Mouse (Mus musculus) neural tube, embryonic 15.5 days (tissue): ENCODE measurements around the gene Gstm5. TPM values are rescaled to one million over a fixed set of nuclear protein-coding genes. Genes with fewer than 3 reads are reported as not detected.
"Not testable (repeated sequence)": the region's sequence is repeated elsewhere in the genome, so short reads cannot be mapped to it uniquely, and the experiment has no call there.

Source experiments
- ATAC-seq: fragments of 200-750 bp; cut with Nextera tagmentation; 2 replicates; pipeline ENCODE4 v1.8.0; 2017; ENCODE audit warnings: mild to moderate bottlenecking, moderate TSS enrichment, moderate library complexity; ENCODE audit not compliant: low FRiP score
- H3K27ac ChIP-seq: fragments of 300-500 bp; sonication (generic); replicated peaks from 2 replicates; pipeline ENCODE4 v1.5.1; 2015; ENCODE audit warnings: mild to moderate bottlenecking, inconsistent platforms
- H3K27me3 ChIP-seq: fragments of 300-500 bp; sonication (generic); replicated peaks from 2 replicates; pipeline ENCODE4 v1.6.1; 2015; ENCODE audit warnings: inconsistent platforms
- H3K36me3 ChIP-seq: fragments of 300-500 bp; sonication (generic); 2 replicates; pipeline ENCODE4 v1.6.1; 2015; ENCODE audit warnings: inconsistent platforms
- H3K4me1 ChIP-seq: fragments of 300-500 bp; sonication (generic); 2 replicates; pipeline ENCODE4 v1.6.1; 2015; ENCODE audit warnings: inconsistent platforms
- H3K4me2 ChIP-seq: fragments of 300-500 bp; sonication (generic); 2 replicates; pipeline ENCODE4 v1.6.1; 2015; ENCODE audit warnings: inconsistent platforms, mild to moderate bottlenecking, moderate library complexity
- H3K4me3 ChIP-seq: fragments of 300-500 bp; sonication (generic); replicated peaks from 2 replicates; pipeline ENCODE4 v1.5.1; 2015; ENCODE audit warnings: mild to moderate bottlenecking, inconsistent platforms
- H3K9ac ChIP-seq: fragments of 300-500 bp; sonication (generic); replicated peaks from 2 replicates; pipeline ENCODE4 v1.6.1; 2015; ENCODE audit warnings: mild to moderate bottlenecking, inconsistent platforms
- H3K9me3 ChIP-seq: fragments of 300-500 bp; sonication (generic); replicated peaks from 2 replicates; pipeline ENCODE4 v1.6.1; 2016; ENCODE audit warnings: inconsistent platforms
- WGBS: fragments of 180-500 bp; shearing (Covaris S2); methylation state at CpG from one replicate; pipeline ENCODE4 v1.1.7; 2015; ENCODE audit warnings: mixed read lengths; 5-methylcytosine and 5-hydroxymethylcytosine counted together
- polyA plus RNA-seq: library from polyadenylated mRNA; unstranded; fragments of >200 nt; fragmentation: Nextera tagmentation; extraction: Ambion mirVana; gene quantifications from 2 replicates; pipeline ENCODE4 v1.2.1, GENCODE M21; 2015

Gstm5 gene
- polyA plus RNA-seq, 1 experiment from 2014 or later: 263 TPM

- H3K4me1 ChIP-seq, H3K4me2 ChIP-seq, H3K9me3 ChIP-seq, H3K27ac ChIP-seq, H3K9ac ChIP-seq, H3K36me3 ChIP-seq, H3K4me3 ChIP-seq, H3K27me3 ChIP-seq, ATAC-seq: not testable (repeated sequence)
- WGBS: 78% methylated on average over 5 of the region's 5 CpGs
These were observed 34.1 kb upstream of the Gstm5 start for GRCm38 (mm10) chr3:107861483-107861882.

GRCm38 (mm10) chr3:107862471-107862870 lies 33.1 kb upstream of the Gstm5 start:
- no peak overlapping the region; the same call in 1 of the 2 replicates for H3K9ac ChIP-seq
- H3K4me1 ChIP-seq: peaks cover 10% of the 10 kb centered on the region
- H3K36me3 ChIP-seq: no peaks in the 10 kb centered on the region
- ATAC-seq: no peak
- 83% methylated on average over 2 of the region's 2 CpGs for WGBS
- no peak overlapping the region for H3K27ac ChIP-seq
- no peak overlapping the region for H3K4me2 ChIP-seq
- no peaks in the 10 kb centered on the region for H3K27me3 ChIP-seq
- no peaks in the 10 kb centered on the region for H3K9me3 ChIP-seq
- no peak overlapping the region for H3K4me3 ChIP-seq

DNA sequence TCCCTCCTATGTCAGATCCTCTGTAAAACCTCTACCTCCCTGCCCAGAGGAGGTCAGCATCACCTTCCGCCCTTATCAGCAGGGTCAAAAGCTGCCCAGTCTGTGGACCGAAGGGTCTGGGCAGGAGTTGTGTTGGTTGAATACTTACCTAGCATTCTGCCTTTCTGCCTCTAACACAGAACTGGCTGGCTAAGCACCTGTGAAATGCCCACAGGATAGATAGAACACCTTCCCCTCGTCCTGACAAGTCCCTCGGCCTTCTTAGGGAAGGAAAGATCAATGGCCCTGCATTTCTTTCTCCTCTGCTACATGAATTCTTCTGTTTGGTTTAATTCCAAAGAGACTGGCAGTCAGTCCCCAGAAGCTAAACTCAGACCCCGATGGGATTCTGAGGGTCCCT lies 32.1 kb upstream of the Gstm5 start:
- Histone ChIP-seq H3K9ac (no peak overlapping the region), H3K4me1 (peaks cover 10% of the 10 kb centered on the region), H3K36me3 (no peaks in the 10 kb centered on the region), H3K27me3 (no peaks in the 10 kb centered on the region), H3K9me3 (no peaks in the 10 kb centered on the region), H3K4me3 (no peak overlapping the region), H3K27ac (0 out of 2 replicates have a peak overlapping the region, but pooled peaks have one; percentile 24), H3K4me2 (no peak overlapping the region)
- WGBS: 74% methylated on average over 5 of the region's 5 CpGs
- ATAC-seq: peak; percentile 12; the same call in 1 of the 2 replicates

GRCm38 (mm10) chr3:107863898-107864603 lies 31.6 kb upstream of the Gstm5 start:
- 0 out of 2 replicates have a peak overlapping the region, but pooled peaks have one; percentile 24 for H3K27ac ChIP-seq
- peak; percentile 81 for ATAC-seq
- WGBS: 13% methylated on average over 2 of the region's 2 CpGs

GRCm38 (mm10) chr3:107865364-107866091 lies 30.1 kb upstream of the Gstm5 start:
- ATAC-seq: no peak
- no peaks in the 10 kb centered on the region for H3K27me3 ChIP-seq
- no peaks in the 10 kb centered on the region for H3K36me3 ChIP-seq

More at GRCm38 (mm10) chr3:107863898-107864603, 31.6 kb upstream of the Gstm5 start:
- no peak overlapping the region for H3K4me2 ChIP-seq
- 0 out of 2 replicates have a peak overlapping the region, but pooled peaks have one; percentile 7 for H3K9ac ChIP-seq
- H3K27me3 ChIP-seq: no peaks in the 10 kb centered on the region
- peaks cover 13% of the 10 kb centered on the region for H3K4me1 ChIP-seq
- H3K9me3 ChIP-seq: no peaks in the 10 kb centered on the region
- H3K4me3 ChIP-seq: no peak overlapping the region
- no peaks in the 10 kb centered on the region for H3K36me3 ChIP-seq

DNA sequence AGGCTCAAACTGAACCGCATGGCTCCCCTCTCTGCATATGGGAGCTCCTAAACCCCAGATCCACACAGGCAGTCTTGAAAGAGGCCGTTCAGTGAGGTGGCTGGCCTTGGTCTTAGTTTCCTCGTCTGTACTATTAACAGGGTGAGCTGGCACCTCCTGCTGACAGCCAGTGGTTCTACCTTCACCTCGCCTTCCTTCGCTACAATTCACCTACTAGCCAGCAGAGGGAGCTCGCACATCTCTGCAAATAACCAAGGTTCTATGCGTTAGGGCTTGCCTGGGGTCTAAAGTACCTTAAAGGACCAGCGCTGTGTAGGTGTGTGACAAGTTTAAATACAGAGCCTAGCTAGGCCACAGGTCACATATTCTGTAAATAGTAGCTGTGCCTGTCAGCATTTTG lies 28.5 kb upstream of the Gstm5 start:
- no peaks in the 10 kb centered on the region for H3K9me3 ChIP-seq
- H3K4me3 ChIP-seq: no peak overlapping the region
- H3K9ac ChIP-seq: no peak overlapping the region
- no peaks in the 10 kb centered on the region for H3K36me3 ChIP-seq
- ATAC-seq: peak; percentile 46
- H3K27me3 ChIP-seq: no peaks in the 10 kb centered on the region
- 10% methylated on average over 8 of the region's 8 CpGs for WGBS
- H3K4me2 ChIP-seq: no peak overlapping the region
- H3K4me1 ChIP-seq: peaks cover 19% of the 10 kb centered on the region
- H3K27ac ChIP-seq: no peak overlapping the region

More at GRCm38 (mm10) chr3:107865364-107866091, 30.1 kb upstream of the Gstm5 start:
- Histone ChIP-seq H3K9me3 (no peaks in the 10 kb centered on the region), H3K4me2 (no peak overlapping the region), H3K27ac (no peak overlapping the region), H3K4me1 (peaks cover 19% of the 10 kb centered on the region), H3K4me3 (no peak overlapping the region), H3K9ac (no peak overlapping the region)
- WGBS: 75% methylated on average over 10 of the region's 10 CpGs

DNA sequence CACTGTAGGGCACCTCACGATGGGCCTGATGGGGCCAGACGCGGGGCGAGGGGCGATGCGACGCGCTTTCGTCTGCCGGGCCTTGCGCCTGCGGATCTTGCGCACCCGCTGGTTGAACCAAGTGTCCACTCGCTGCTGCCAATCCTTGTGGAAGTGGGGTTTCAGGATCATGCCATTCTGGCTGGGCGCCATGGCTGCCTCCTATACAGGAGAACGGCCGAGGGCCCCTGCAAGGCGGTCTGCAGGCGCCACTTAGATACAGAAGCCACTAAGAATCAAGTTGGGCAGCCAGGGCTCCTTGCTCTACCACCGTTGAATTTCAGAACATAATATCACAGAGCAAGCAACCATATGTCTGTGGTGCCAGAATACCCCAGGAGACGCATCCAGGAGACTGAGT lies 27.2 kb upstream of the Gstm5 start:
- Histone ChIP-seq H3K4me3 (no peak overlapping the region), H3K9ac (no peak overlapping the region), H3K27ac (no peak overlapping the region), H3K36me3 (no peaks in the 10 kb centered on the region), H3K4me2 (no peak overlapping the region), H3K27me3 (no peaks in the 10 kb centered on the region), H3K4me1 (peaks cover 16% of the 10 kb centered on the region), H3K9me3 (no peaks in the 10 kb centered on the region)
- WGBS: 88% methylated on average over 22 of the region's 22 CpGs
- ATAC-seq: no peak

DNA sequence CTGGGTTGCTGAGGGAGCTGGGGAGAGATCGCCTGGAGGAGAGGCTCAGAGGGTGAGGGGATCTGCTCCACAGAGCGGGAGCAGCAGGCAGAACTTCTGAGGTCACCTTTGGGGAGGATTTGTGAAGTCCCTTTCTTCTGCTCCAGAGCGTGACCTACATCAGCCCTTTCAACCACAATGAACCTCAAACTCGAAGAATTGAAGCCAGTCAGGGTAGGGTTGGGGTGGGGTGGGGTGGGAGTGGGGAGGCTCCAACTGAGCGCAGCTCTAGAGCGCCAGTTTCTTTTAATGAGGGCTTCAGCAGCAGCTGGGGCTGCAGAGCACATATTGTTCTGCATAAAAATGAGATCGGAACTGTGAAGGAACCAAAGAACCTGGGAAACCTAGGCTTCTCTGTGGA lies 26.5 kb upstream of the Gstm5 start:
- WGBS: 21% methylated on average over 7 of the region's 7 CpGs
- no peak overlapping the region for H3K27ac ChIP-seq

DNA sequence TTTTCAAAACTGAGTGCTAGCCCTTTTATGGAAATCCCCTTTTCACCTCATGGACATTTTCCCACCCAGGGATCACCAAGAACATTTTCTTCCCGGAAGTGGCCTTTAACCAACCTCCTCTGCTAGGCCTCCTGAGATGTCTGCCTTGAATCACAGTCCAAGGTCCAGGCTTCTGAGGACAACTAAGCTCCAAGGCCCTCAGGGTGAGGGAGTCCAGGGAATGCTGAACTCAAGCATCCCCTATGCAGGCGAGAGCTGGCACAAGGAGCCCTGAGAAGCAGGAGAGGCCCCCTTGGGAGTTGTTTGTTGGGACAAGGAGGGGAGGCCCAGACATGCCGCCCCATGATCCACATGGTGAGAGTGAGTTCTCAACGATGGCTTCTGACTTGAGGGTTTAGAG lies 25.7 kb upstream of the Gstm5 start:
- Histone ChIP-seq H3K4me1 (peaks cover 12% of the 10 kb centered on the region; the same call in 1 of the 2 replicates), H3K36me3 (no peaks in the 10 kb centered on the region), H3K27me3 (no peaks in the 10 kb centered on the region), H3K4me3 (no peak overlapping the region), H3K27ac (no peak overlapping the region), H3K9me3 (no peaks in the 10 kb centered on the region), H3K9ac (no peak overlapping the region), H3K4me2 (no peak overlapping the region)
- WGBS: 68% methylated on average over 4 of the region's 4 CpGs
- ATAC-seq: no peak

More for the DNA sequence above, 26.5 kb upstream of the Gstm5 start:
- Histone ChIP-seq H3K9ac (no peak overlapping the region), H3K27me3 (no peaks in the 10 kb centered on the region), H3K4me3 (no peak overlapping the region), H3K4me1 (peaks cover 12% of the 10 kb centered on the region; the same call in 1 of the 2 replicates), H3K36me3 (no peaks in the 10 kb centered on the region), H3K4me2 (no peak overlapping the region), H3K9me3 (no peaks in the 10 kb centered on the region)
- no peak for ATAC-seq

GRCm38 (mm10) chr3:107873335-107874251 lies 22.0 kb upstream of the Gstm5 start:
- 77% methylated on average over 24 of the region's 24 CpGs for WGBS

DNA sequence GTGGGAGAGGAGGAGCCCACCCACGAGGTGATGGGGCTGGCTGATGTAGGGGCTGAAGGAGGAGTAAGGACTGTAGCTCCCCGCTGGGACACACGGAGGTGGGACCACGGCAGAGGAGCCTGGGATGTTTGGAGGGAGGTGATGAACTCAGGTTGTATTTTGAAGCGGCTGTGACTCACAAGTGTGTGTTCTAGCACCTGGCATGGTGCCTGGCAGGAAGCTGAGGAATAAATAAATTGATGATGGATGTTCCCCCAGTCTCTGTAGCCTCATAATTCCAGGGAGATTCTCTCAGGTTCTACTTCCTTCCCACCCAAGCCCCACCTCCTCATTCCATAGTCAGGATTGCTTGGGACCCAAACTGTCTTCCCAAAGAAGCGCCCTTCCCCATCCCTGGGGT lies 20.4 kb upstream of the Gstm5 start:
- Histone ChIP-seq H3K27ac (no peak overlapping the region), H3K4me2 (no peak overlapping the region), H3K4me1 (no peaks in the 10 kb centered on the region), H3K9me3 (no peaks in the 10 kb centered on the region), H3K36me3 (no peaks in the 10 kb centered on the region), H3K27me3 (no peaks in the 10 kb centered on the region), H3K4me3 (no peak overlapping the region), H3K9ac (no peak overlapping the region)
- WGBS: 68% methylated on average over 6 of the region's 6 CpGs
- ATAC-seq: no peak

More at GRCm38 (mm10) chr3:107873335-107874251, 22.0 kb upstream of the Gstm5 start:
- ATAC-seq: no peak
- Histone ChIP-seq H3K9ac (no peak overlapping the region), H3K4me3 (no peak overlapping the region), H3K36me3 (no peaks in the 10 kb centered on the region), H3K27me3 (no peaks in the 10 kb centered on the region), H3K4me1 (peaks cover 9% of the 10 kb centered on the region; the same call in 1 of the 2 replicates), H3K4me2 (no peak overlapping the region), H3K27ac (no peak overlapping the region), H3K9me3 (no peaks in the 10 kb centered on the region)
